Mouse (Mus musculus) spleen, postnatal 0 days (tissue): ENCODE results near the gene Olfr525. TPM values are rescaled to one million over a fixed set of nuclear protein-coding genes. Genes with fewer than 3 reads are reported as not detected.

Experiments
- polyA plus RNA-seq: library from polyadenylated mRNA; unstranded; fragments of >200 nt; fragmentation: Nextera tagmentation; extraction: Ambion mirVana; gene quantifications from 2 replicates; pipeline ENCODE4 v1.2.1, GENCODE M21; 2015

Olfr525 gene
- not detected in 2 replicates for polyA plus RNA-seq

DNA sequence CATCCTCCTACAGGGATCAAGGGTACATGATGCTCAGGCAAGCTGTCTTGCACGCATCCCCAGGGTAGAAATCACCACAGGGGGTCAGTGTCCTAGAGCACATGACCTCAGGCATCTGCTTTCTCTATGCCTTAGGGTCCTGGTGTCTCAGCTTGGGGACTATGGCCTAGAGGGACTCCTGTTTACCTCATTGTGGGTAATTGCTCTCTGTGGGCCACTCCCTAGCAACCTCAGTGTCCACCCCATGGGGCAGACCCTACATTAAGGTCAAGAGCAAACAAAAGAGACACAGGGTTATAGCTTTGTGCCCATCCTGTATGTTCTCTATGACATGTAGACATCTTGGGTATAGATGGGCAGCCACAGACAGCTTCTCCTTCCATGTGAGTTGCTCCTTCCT, at the start of gene Olfr525:
Gene Olfr525, plus strand, starts transcription at position 301 of the 400 bp plus-strand sequence.

DNA sequence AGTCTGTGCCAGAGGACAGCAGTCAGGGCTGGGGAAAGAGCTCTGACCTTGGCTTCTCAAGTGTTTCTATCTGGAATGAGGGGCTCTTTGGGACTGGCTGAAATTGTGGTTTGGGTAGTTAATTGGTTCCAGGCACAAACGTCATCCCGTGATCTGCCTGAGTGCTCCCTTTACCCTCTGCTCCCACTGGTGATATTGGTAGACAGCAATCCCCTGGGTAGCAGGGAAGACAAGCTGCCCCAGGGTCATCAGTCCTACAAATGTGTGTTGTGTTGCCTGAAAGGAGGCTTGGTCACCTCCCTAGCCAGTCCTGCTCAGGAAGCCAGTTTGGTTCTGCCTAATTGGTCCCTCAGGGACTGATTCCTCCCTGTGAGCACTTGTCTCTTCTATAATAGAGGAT, 13.1 kb downstream of the Olfr525 start, which contains the start of gene Olfr527:
Gene Olfr527, plus strand, starts transcription at position 301 of the 400 bp plus-strand sequence.

DNA sequence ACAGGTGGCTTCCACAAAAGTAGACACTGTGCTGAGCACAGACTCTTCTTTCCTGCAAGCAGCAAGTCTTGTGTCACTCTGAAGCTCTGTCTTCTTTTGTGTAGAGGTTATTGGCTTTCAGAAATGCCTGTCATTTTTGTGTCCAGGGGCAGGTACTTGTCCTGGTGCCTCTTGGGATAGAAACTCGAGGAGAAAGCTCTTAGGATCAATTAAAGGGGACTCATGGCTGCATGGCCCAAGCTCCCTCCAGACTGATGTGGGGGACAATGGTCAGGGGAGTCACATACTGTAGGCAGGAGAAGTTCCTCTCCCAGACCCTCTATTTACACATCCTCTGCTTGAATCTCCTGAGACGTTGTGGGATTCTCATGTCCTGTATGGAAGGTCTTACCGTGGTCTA, 40.9 kb downstream of the Olfr525 start, which contains the start of gene Olfr60:
Gene Olfr60, minus strand, starts transcription at position 101 of the 400 bp plus-strand sequence.

DNA sequence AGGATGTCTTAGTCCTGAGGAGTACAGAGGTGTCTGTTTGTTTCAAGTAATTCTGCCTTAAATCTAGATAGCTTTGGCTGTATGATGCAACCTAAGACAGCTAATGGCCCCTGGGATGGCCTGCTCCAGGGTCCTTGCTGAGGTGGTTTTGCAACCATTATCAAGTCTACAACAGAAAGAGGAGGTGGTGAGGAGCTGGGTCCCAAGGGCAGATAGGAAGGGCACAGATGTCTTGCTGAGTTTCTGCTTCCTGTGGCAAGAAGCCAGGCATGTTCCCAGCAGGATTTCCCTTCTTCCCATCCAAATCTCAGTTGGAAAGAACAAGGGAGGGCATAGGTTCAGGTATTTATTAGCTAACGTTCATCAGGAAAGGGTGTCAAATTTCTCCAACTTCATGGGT, 55.6 kb downstream of the Olfr525 start, which contains the start of gene Olfr530:
Gene Olfr530, minus strand, starts transcription at position 101 of the 400 bp plus-strand sequence.

Other genes starting within 250 kb of the Olfr525 start
- gene Caly, start 238.3 kb upstream of the Olfr525 start, polyA plus RNA-seq: 0.23 and 0.30 TPM in 2 replicates
- gene Prap1, start 227.5 kb upstream of the Olfr525 start, polyA plus RNA-seq: not detected in 2 replicates
- gene Fuom, start 218.4 kb upstream of the Olfr525 start, polyA plus RNA-seq: 9.7 and 10.0 TPM in 2 replicates
- gene Paox, start 205.1 kb upstream of the Olfr525 start, polyA plus RNA-seq: 14.4 and 15.9 TPM in 2 replicates
- gene Echs1, start 204.4 kb upstream of the Olfr525 start, polyA plus RNA-seq: 45.9 and 53.3 TPM in 2 replicates
- gene Mtg1, start 183.3 kb upstream of the Olfr525 start, polyA plus RNA-seq: 16.9 and 18.4 TPM in 2 replicates
- gene Sprn, start 166.0 kb upstream of the Olfr525 start, polyA plus RNA-seq: 0.04 TPM in 1 of 2 replicates, not detected in the other
- gene Olfr522, start 156.1 kb upstream of the Olfr525 start, polyA plus RNA-seq: not detected in 2 replicates
- not detected in 2 replicates for gene Olfr523, start 147.6 kb upstream of the Olfr525 start, polyA plus RNA-seq
- gene Olfr524, start 114.9 kb upstream of the Olfr525 start, polyA plus RNA-seq: not detected in 2 replicates
- 0.65 and 1.1 TPM in 2 replicates for gene Cd163l1, start 102.6 kb upstream of the Olfr525 start, polyA plus RNA-seq
- 0.04 and 0.07 TPM in 2 replicates for gene 5830411N06Rik, start 73.6 kb upstream of the Olfr525 start, polyA plus RNA-seq
- gene Olfr527, start 13.2 kb downstream of the Olfr525 start, polyA plus RNA-seq: not detected in 2 replicates
- not detected in 2 replicates for gene Olfr60, start 40.8 kb downstream of the Olfr525 start, polyA plus RNA-seq
- gene Olfr530, start 55.5 kb downstream of the Olfr525 start, polyA plus RNA-seq: 0.06 TPM in 1 of 2 replicates, not detected in the other
- not detected in 2 replicates for gene Olfr531, start 82.1 kb downstream of the Olfr525 start, polyA plus RNA-seq
- not detected in 2 replicates for gene Olfr532, start 100.8 kb downstream of the Olfr525 start, polyA plus RNA-seq
- not detected in 2 replicates for gene Olfr533, start 142.5 kb downstream of the Olfr525 start, polyA plus RNA-seq
- not detected in 2 replicates for gene Olfr535, start 163.4 kb downstream of the Olfr525 start, polyA plus RNA-seq
- gene Olfr536, start 186.5 kb downstream of the Olfr525 start, polyA plus RNA-seq: not detected in 2 replicates
- not detected in 2 replicates for gene Olfr538, start 247.0 kb downstream of the Olfr525 start, polyA plus RNA-seq